Mouse (Mus musculus): ENCODE results near the gene Tmem163. TPM values are rescaled to one million over a fixed set of nuclear protein-coding genes. Genes with fewer than 3 reads are reported as not detected.

Tmem163 gene
- not detected for total RNA-seq (2018; cell fraction: chromatin; rRNA removed)
- total RNA-seq (2018; cell fraction: cytosol; rRNA removed) = under 1 TPM in 1 of 26 experiments, not detected in 25; 0.06 TPM
- total RNA-seq (2018; cell fraction: nucleus; rRNA removed) = not detected
- polyA plus RNA-seq (2018) = not detected in 3 replicates

- no peaks in the 10 kb centered on the region for H3K79me2 ChIP-seq (ENCODE audit: inconsistent target)
- H3K27ac ChIP-seq = no peak within 1 kb of the TSS
- no peak within 1 kb of the TSS for H3K4me3 ChIP-seq (ENCODE audit: inconsistent target)
- WGBS (ENCODE audit: missing documents) = 29% methylated on average over 17 of the region's 18 CpGs
- no peaks in the 10 kb centered on the region for H3K36me3 ChIP-seq (ENCODE audit: inconsistent target)
These were observed at the start of gene Tmem163 for GRCm38 (mm10) chr1:127679498-127680133. Gene Tmem163, minus strand, starts transcription at chr1:127679548.

- 90% methylated on average over 2 of the region's 4 CpGs for whole genome bisulfite sequencing (ENCODE audit: missing documents)
These were observed 49.7 kb upstream of the Tmem163 start, which contains the start of gene Acmsd for GRCm38 (mm10) chr1:127729096-127729495. Gene Acmsd, plus strand, starts transcription at chr1:127729413.

GRCm38 (mm10) chr1:127723596-127723995 is 44.2 kb upstream of the Tmem163 start:
- Histone ChIP-seq H3K79me2 (ENCODE audit: inconsistent target) (no peaks in the 10 kb centered on the region), H3K36me3 (ENCODE audit: inconsistent target) (no peaks in the 10 kb centered on the region), H3K27ac (no peak overlapping the region), H3K4me3 (ENCODE audit: inconsistent target) (no peak overlapping the region)
- WGBS (ENCODE audit: missing documents) = 74% methylated on average over 2 of the region's 2 CpGs

More at GRCm38 (mm10) chr1:127729096-127729495, 49.7 kb upstream of the Tmem163 start, which contains the start of gene Acmsd:
- Histone ChIP-seq H3K36me3 (ENCODE audit: inconsistent target) (no peaks in the 10 kb centered on the region), H3K4me3 (ENCODE audit: inconsistent target) (no peak within 1 kb of the TSS), H3K27ac (no peak within 1 kb of the TSS), H3K79me2 (ENCODE audit: inconsistent target) (no peaks in the 10 kb centered on the region)

- no peak overlapping the region for H3K4me3 ChIP-seq (ENCODE audit: inconsistent target)
- H3K27ac ChIP-seq = no peak overlapping the region
- H3K36me3 ChIP-seq (ENCODE audit: inconsistent target) = no peaks in the 10 kb centered on the region
- no peaks in the 10 kb centered on the region for H3K79me2 ChIP-seq (ENCODE audit: inconsistent target)
- 77% methylated on average over 1 of the region's 1 CpGs for WGBS (ENCODE audit: missing documents)
These were observed 38.9 kb upstream of the Tmem163 start for GRCm38 (mm10) chr1:127718290-127718689.

- 92% methylated on average over 8 of the region's 8 CpGs for WGBS (ENCODE audit: missing documents)
- Histone ChIP-seq H3K27ac (no peak overlapping the region), H3K36me3 (ENCODE audit: inconsistent target) (no peaks in the 10 kb centered on the region), H3K79me2 (ENCODE audit: inconsistent target) (no peaks in the 10 kb centered on the region), H3K4me3 (ENCODE audit: inconsistent target) (no peak overlapping the region)
These were observed 37.1 kb upstream of the Tmem163 start for GRCm38 (mm10) chr1:127716441-127716840.

- Histone ChIP-seq H3K36me3 (ENCODE audit: inconsistent target) (no peaks in the 10 kb centered on the region), H3K79me2 (ENCODE audit: inconsistent target) (no peaks in the 10 kb centered on the region), H3K4me3 (ENCODE audit: inconsistent target) (no peak overlapping the region), H3K27ac (no peak overlapping the region)
- WGBS (ENCODE audit: missing documents) = 76% methylated on average over 5 of the region's 5 CpGs
These were observed 26.9 kb upstream of the Tmem163 start for GRCm38 (mm10) chr1:127706269-127706668.

- H3K36me3 ChIP-seq (ENCODE audit: inconsistent target) = no peaks in the 10 kb centered on the region
- no peaks in the 10 kb centered on the region for H3K79me2 ChIP-seq (ENCODE audit: inconsistent target)
- H3K27ac ChIP-seq = no peak overlapping the region
- 100% methylated on average over 1 of the region's 1 CpGs for WGBS (ENCODE audit: missing documents)
- no peak overlapping the region for H3K4me3 ChIP-seq (ENCODE audit: inconsistent target)
These were observed 22.8 kb upstream of the Tmem163 start for GRCm38 (mm10) chr1:127702187-127702586.

- no peak overlapping the region for H3K4me3 ChIP-seq (ENCODE audit: inconsistent target)
- H3K79me2 ChIP-seq (ENCODE audit: inconsistent target) = no peaks in the 10 kb centered on the region
- no peak overlapping the region for H3K27ac ChIP-seq
- no peaks in the 10 kb centered on the region for H3K36me3 ChIP-seq (ENCODE audit: inconsistent target)
- 32% methylated on average over 2 of the region's 2 CpGs for WGBS (ENCODE audit: missing documents)
These were observed 17.2 kb upstream of the Tmem163 start for GRCm38 (mm10) chr1:127696533-127696932.

- 3% methylated on average over 64 of the region's 64 CpGs for WGBS (ENCODE audit: missing documents)
- H3K79me2 ChIP-seq (ENCODE audit: inconsistent target) = no peaks in the 10 kb centered on the region
- no peaks in the 10 kb centered on the region for H3K36me3 ChIP-seq (ENCODE audit: inconsistent target)
- no peak overlapping the region for H3K27ac ChIP-seq
- no peak overlapping the region for H3K4me3 ChIP-seq (ENCODE audit: inconsistent target)
These were observed 1.4 kb downstream of the Tmem163 start for GRCm38 (mm10) chr1:127677661-127678580.

GRCm38 (mm10) chr1:127677131-127677631 is 2.2 kb downstream of the Tmem163 start:
- H3K36me3 ChIP-seq (ENCODE audit: inconsistent target) = no peaks in the 10 kb centered on the region
- H3K4me3 ChIP-seq (ENCODE audit: inconsistent target) = no peak overlapping the region
- H3K79me2 ChIP-seq (ENCODE audit: inconsistent target) = no peaks in the 10 kb centered on the region
- no peak overlapping the region for H3K27ac ChIP-seq
- WGBS (ENCODE audit: missing documents) = 2% methylated on average over 44 of the region's 44 CpGs

GRCm38 (mm10) chr1:127676516-127677099 is 2.7 kb downstream of the Tmem163 start:
- WGBS (ENCODE audit: missing documents) = 21% methylated on average over 25 of the region's 25 CpGs
- H3K27ac ChIP-seq = no peak overlapping the region
- no peaks in the 10 kb centered on the region for H3K36me3 ChIP-seq (ENCODE audit: inconsistent target)
- no peak overlapping the region for H3K4me3 ChIP-seq (ENCODE audit: inconsistent target)
- H3K79me2 ChIP-seq (ENCODE audit: inconsistent target) = no peaks in the 10 kb centered on the region

GRCm38 (mm10) chr1:127676116-127676515 is 3.2 kb downstream of the Tmem163 start:
- no peaks in the 10 kb centered on the region for H3K79me2 ChIP-seq (ENCODE audit: inconsistent target)
- no peak overlapping the region for H3K27ac ChIP-seq
- H3K4me3 ChIP-seq (ENCODE audit: inconsistent target) = no peak overlapping the region
- 73% methylated on average over 12 of the region's 12 CpGs for WGBS (ENCODE audit: missing documents)
- H3K36me3 ChIP-seq (ENCODE audit: inconsistent target) = no peaks in the 10 kb centered on the region

- no peak overlapping the region for H3K27ac ChIP-seq
- H3K79me2 ChIP-seq (ENCODE audit: inconsistent target) = no peaks in the 10 kb centered on the region
- H3K36me3 ChIP-seq (ENCODE audit: inconsistent target) = no peaks in the 10 kb centered on the region
- H3K4me3 ChIP-seq (ENCODE audit: inconsistent target) = no peak overlapping the region
- 100% methylated on average over 1 of the region's 1 CpGs for WGBS (ENCODE audit: missing documents)
These were observed 4.1 kb downstream of the Tmem163 start for GRCm38 (mm10) chr1:127675253-127675652.

- H3K79me2 ChIP-seq (ENCODE audit: inconsistent target) = no peaks in the 10 kb centered on the region
- no peak overlapping the region for H3K4me3 ChIP-seq (ENCODE audit: inconsistent target)
- H3K36me3 ChIP-seq (ENCODE audit: inconsistent target) = no peaks in the 10 kb centered on the region
- no peak overlapping the region for H3K27ac ChIP-seq
- WGBS (ENCODE audit: missing documents) = 73% methylated on average over 10 of the region's 10 CpGs
These were observed 5.9 kb downstream of the Tmem163 start for GRCm38 (mm10) chr1:127673221-127674050.
